Mouse (Mus musculus) liver, embryonic 16.5 days (tissue): ENCODE data around the gene 1110002E22Rik. TPM values are rescaled to one million over a fixed set of nuclear protein-coding genes. Genes with fewer than 3 reads are reported as not detected.

Experiments
- ATAC-seq: fragments of 200-750 bp; cut with Nextera tagmentation; 2 replicates; pipeline ENCODE4 v1.8.0; 2017; ENCODE audit warnings: low read depth, mild to moderate bottlenecking, moderate number of reproducible peaks, moderate library complexity
- H3K27ac ChIP-seq: fragments of 300-500 bp; sonication (generic); 2 replicates; pipeline ENCODE4 v1.5.1; 2014; ENCODE audit warnings: mild to moderate bottlenecking, low read length
- H3K27me3 ChIP-seq: fragments of 300-500 bp; sonication (generic); 2 replicates; pipeline ENCODE4 v1.6.1; 2014; ENCODE audit warnings: low read depth, low read length, mixed read lengths; ENCODE audit not compliant: control insufficient read depth, insufficient read depth
- H3K36me3 ChIP-seq: fragments of 300-500 bp; sonication (generic); 2 replicates; pipeline ENCODE4 v1.6.1; 2014; ENCODE audit warnings: mild to moderate bottlenecking; ENCODE audit not compliant: control insufficient read depth, insufficient read depth
- H3K4me1 ChIP-seq: fragments of 300-500 bp; sonication (generic); 2 replicates; pipeline ENCODE4 v1.6.1; 2014; ENCODE audit warnings: low read depth, low read length, mixed read lengths; ENCODE audit not compliant: control insufficient read depth
- H3K4me2 ChIP-seq: fragments of 300-500 bp; sonication (generic); 2 replicates; pipeline ENCODE4 v1.6.1; 2014; ENCODE audit warnings: low read depth, low read length, mixed read lengths
- H3K4me3 ChIP-seq: fragments of 300-500 bp; sonication (generic); 2 replicates; pipeline ENCODE4 v1.5.1; 2014; ENCODE audit warnings: low read depth, mild to moderate bottlenecking, low read length
- H3K9ac ChIP-seq: fragments of 300-500 bp; sonication (generic); 2 replicates; pipeline ENCODE4 v1.6.1; 2014; ENCODE audit warnings: low read depth, low read length
- H3K9me3 ChIP-seq: fragments of 300-500 bp; sonication (generic); replicated peaks from 2 replicates; pipeline ENCODE4 v1.6.1; 2016; ENCODE audit warnings: low read length; ENCODE audit not compliant: control insufficient read depth
- WGBS: fragments of 180-500 bp; shearing (Covaris S2); extraction: QIAGEN DNeasy Blood & Tissue Kit; methylation state at CpG from one replicate; pipeline ENCODE4 v1.1.7; 2014; ENCODE audit not compliant: insufficient replicate concordance; 5-methylcytosine and 5-hydroxymethylcytosine counted together
- polyA plus RNA-seq: library from polyadenylated mRNA; unstranded; fragments of >200 nt; fragmentation: Nextera tagmentation; extraction: Ambion mirVana; gene quantifications from 2 replicates; pipeline ENCODE4 v1.2.1, GENCODE M21; 2015

1110002E22Rik gene
- polyA plus RNA-seq, 1 experiment from 2014 or later, result 0.30 TPM

- ATAC-seq, result no peak
- no peak overlapping the region for H3K9ac ChIP-seq
- H3K4me2 ChIP-seq, result no peak overlapping the region
- no peak overlapping the region for H3K4me3 ChIP-seq
- no peaks in the 10 kb centered on the region; the same call in 1 of the 2 replicates for H3K4me1 ChIP-seq
- H3K9me3 ChIP-seq, result no peaks in the 10 kb centered on the region
- WGBS, result 51% methylated on average over 4 of the region's 4 CpGs
- H3K36me3 ChIP-seq, result no peaks in the 10 kb centered on the region
- no peaks in the 10 kb centered on the region for H3K27me3 ChIP-seq
- no peak overlapping the region for H3K27ac ChIP-seq
Observed at GRCm38 (mm10) chr3:138058226-138058625, 6.6 kb upstream of the 1110002E22Rik start.

GRCm38 (mm10) chr3:138060429-138060828, 4.4 kb upstream of the 1110002E22Rik start:
- Histone ChIP-seq H3K9me3 (no peaks in the 10 kb centered on the region), H3K4me2 (no peak overlapping the region), H3K9ac (no peak overlapping the region), H3K27ac (no peak overlapping the region), H3K4me1 (no peaks in the 10 kb centered on the region; the same call in 1 of the 2 replicates), H3K36me3 (no peaks in the 10 kb centered on the region), H3K27me3 (no peaks in the 10 kb centered on the region), H3K4me3 (no peak overlapping the region)
- no peak for ATAC-seq
- WGBS, result 50% methylated on average over 7 of the region's 7 CpGs

- Histone ChIP-seq H3K4me1 (no peaks in the 10 kb centered on the region; the same call in 1 of the 2 replicates), H3K9ac (no peak overlapping the region), H3K4me3 (no peak overlapping the region), H3K4me2 (no peak overlapping the region), H3K9me3 (no peaks in the 10 kb centered on the region), H3K36me3 (no peaks in the 10 kb centered on the region), H3K27me3 (no peaks in the 10 kb centered on the region), H3K27ac (no peak overlapping the region)
- no peak for ATAC-seq
- 34% methylated on average over 9 of the region's 9 CpGs for WGBS
Observed at GRCm38 (mm10) chr3:138061205-138061911, 3.5 kb upstream of the 1110002E22Rik start.

- Histone ChIP-seq H3K4me1 (no peaks in the 10 kb centered on the region; the same call in 1 of the 2 replicates), H3K27me3 (no peaks in the 10 kb centered on the region), H3K36me3 (no peaks in the 10 kb centered on the region), H3K4me2 (no peak overlapping the region), H3K4me3 (no peak overlapping the region), H3K9ac (no peak overlapping the region), H3K27ac (no peak overlapping the region), H3K9me3 (no peaks in the 10 kb centered on the region)
- no peak for ATAC-seq
- WGBS, result 48% methylated on average over 4 of the region's 4 CpGs
Observed at GRCm38 (mm10) chr3:138062673-138063072, 2.2 kb upstream of the 1110002E22Rik start.

GRCm38 (mm10) chr3:138063731-138064329, 1.0 kb upstream of the 1110002E22Rik start:
- no peak for ATAC-seq

GRCm38 (mm10) chr3:138065930-138066329, 1.1 kb downstream of the 1110002E22Rik start:
- H3K4me3 ChIP-seq, result no peak overlapping the region
- H3K27me3 ChIP-seq, result no peaks in the 10 kb centered on the region
- H3K27ac ChIP-seq, result no peak overlapping the region
- no peak overlapping the region for H3K4me2 ChIP-seq
- 78% methylated on average over 16 of the region's 16 CpGs for WGBS
- H3K9ac ChIP-seq, result no peak overlapping the region
- H3K4me1 ChIP-seq, result no peaks in the 10 kb centered on the region; the same call in 1 of the 2 replicates
- no peak for ATAC-seq
- no peaks in the 10 kb centered on the region for H3K9me3 ChIP-seq
- H3K36me3 ChIP-seq, result no peaks in the 10 kb centered on the region

More at GRCm38 (mm10) chr3:138063731-138064329, 1.0 kb upstream of the 1110002E22Rik start:
- no peak overlapping the region for H3K4me3 ChIP-seq
- no peaks in the 10 kb centered on the region for H3K27me3 ChIP-seq
- H3K4me2 ChIP-seq, result no peak overlapping the region
- no peaks in the 10 kb centered on the region for H3K36me3 ChIP-seq
- H3K9me3 ChIP-seq, result no peaks in the 10 kb centered on the region
- no peaks in the 10 kb centered on the region; the same call in 1 of the 2 replicates for H3K4me1 ChIP-seq
- no peak overlapping the region for H3K27ac ChIP-seq
- no peak overlapping the region for H3K9ac ChIP-seq
- 56% methylated on average over 14 of the region's 14 CpGs for WGBS

GRCm38 (mm10) chr3:138066348-138066856, 1.6 kb downstream of the 1110002E22Rik start:
- Histone ChIP-seq H3K9me3 (no peaks in the 10 kb centered on the region), H3K4me1 (no peaks in the 10 kb centered on the region; the same call in 1 of the 2 replicates), H3K27me3 (no peaks in the 10 kb centered on the region), H3K36me3 (no peaks in the 10 kb centered on the region), H3K9ac (no peak overlapping the region), H3K27ac (no peak overlapping the region), H3K4me2 (no peak overlapping the region), H3K4me3 (no peak overlapping the region)
- 76% methylated on average over 20 of the region's 20 CpGs for WGBS
- ATAC-seq, result no peak

- no peaks in the 10 kb centered on the region for H3K9me3 ChIP-seq
- WGBS, result 81% methylated on average over 12 of the region's 12 CpGs
- ATAC-seq, result no peak
- no peak within 1 kb of the TSS for H3K9ac ChIP-seq
- H3K4me2 ChIP-seq, result no peak within 1 kb of the TSS
- no peaks in the 10 kb centered on the region for H3K27me3 ChIP-seq
- H3K36me3 ChIP-seq, result no peaks in the 10 kb centered on the region
- H3K27ac ChIP-seq, result no peak within 1 kb of the TSS
- H3K4me1 ChIP-seq, result no peaks in the 10 kb centered on the region
- H3K4me3 ChIP-seq, result no peak within 1 kb of the TSS
Observed at GRCm38 (mm10) chr3:138067288-138067687, 2.4 kb downstream of the 1110002E22Rik start, which contains the start of gene Gm5105. TSS of gene Gm5105 (minus strand) at chr3:138067388.

- Histone ChIP-seq H3K27me3 (no peaks in the 10 kb centered on the region), H3K9me3 (no peaks in the 10 kb centered on the region), H3K9ac (no peak overlapping the region), H3K4me1 (no peaks in the 10 kb centered on the region), H3K36me3 (no peaks in the 10 kb centered on the region), H3K27ac (no peak overlapping the region), H3K4me3 (no peak overlapping the region), H3K4me2 (no peak overlapping the region)
- WGBS, result 80% methylated on average over 12 of the region's 12 CpGs
- no peak for ATAC-seq
Observed at GRCm38 (mm10) chr3:138068103-138068502, 3.3 kb downstream of the 1110002E22Rik start.
